Mouse (Mus musculus) gastrocnemius, postnatal 25 days (tissue): ENCODE measurements around the gene Cnnm1. TPM values are rescaled to one million over a fixed set of nuclear protein-coding genes. Genes with fewer than 3 reads are reported as not detected.

ENCODE experiments used
- DNase-seq: peaks from one replicate; pipeline ENCODE4 v3.0.0; 2022
- total RNA-seq, 2 experiments: library from RNA; stranded (reverse); gene quantifications; 1 replicate in 1 of 2; 2 replicates in 1 of 2; pipeline ENCODE4 v1.2.3; 2021

The Cnnm1 gene
- total RNA-seq, 2 experiments from 2014 or later = 0.05 TPM; not detected in 1

DNA sequence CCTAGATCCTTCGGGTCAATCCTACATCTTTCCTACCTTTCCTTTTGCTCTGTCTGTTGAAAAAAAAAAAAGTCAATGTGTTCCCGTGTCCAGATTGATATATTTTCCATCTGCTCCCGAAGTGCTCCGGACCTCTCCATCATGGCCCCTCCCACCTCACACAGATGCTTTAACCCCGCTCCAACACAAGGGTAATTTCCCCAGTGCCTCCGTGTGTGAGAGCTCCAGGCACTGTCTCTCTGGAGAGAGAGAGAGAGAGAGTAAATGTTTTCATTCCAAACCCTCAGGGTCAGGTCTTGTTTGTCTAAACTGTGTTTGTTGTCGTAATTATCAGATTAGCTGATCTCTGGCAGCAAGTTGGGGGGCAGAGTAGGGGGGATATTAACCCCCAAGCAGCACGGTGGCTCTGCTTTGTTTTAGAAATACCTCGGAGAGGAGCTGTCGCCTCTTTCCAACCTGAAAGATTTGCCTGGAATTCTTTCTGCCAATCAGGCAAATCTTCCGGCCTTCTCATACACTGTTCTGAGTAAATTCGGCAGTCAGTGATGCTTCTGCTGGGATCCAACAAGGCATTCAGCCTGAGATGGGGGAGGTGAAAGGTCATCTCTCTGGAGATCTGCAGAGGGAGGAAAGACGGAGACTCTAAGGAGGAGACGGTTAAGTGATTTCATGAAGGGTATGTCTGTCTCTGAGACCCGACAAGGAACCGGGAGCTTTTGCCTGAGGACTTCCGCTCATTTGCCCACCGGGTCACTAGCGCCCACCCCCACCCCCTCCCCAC is 106.3 kb downstream of the Cnnm1 start:
- no peak for DNase-seq

Other genes with a start within 250 kb of the Cnnm1 start
- under 1 TPM in 1 of 2 experiments, not detected in 1; 0.80 TPM for gene Hpse2, start 52.1 kb upstream of the Cnnm1 start, total RNA-seq
- 100 to 1,000 TPM; 350 to 495 TPM for gene Got1, start 84.2 kb downstream of the Cnnm1 start, total RNA-seq
- gene Nkx2-3, start 171.9 kb downstream of the Cnnm1 start, total RNA-seq = not detected
- gene Slc25a28, start 234.4 kb downstream of the Cnnm1 start, total RNA-seq = 10 to 100 TPM; 18.0 to 18.9 TPM
- gene Entpd7, start 249.2 kb downstream of the Cnnm1 start, total RNA-seq = 1 to 10 TPM; 1.8 TPM